Mouse (Mus musculus) heart, embryonic 11.5 days (tissue): ENCODE results near the gene Carmil3. TPM values are rescaled to one million over a fixed set of nuclear protein-coding genes. Genes with fewer than 3 reads are reported as not detected.

Source experiments
- ATAC-seq: fragments of 200-750 bp; cut with Nextera tagmentation; replicated peaks from 2 replicates; pipeline ENCODE4 v1.8.0; 2017; ENCODE audit warnings: moderate library complexity; ENCODE audit not compliant: insufficient number of reproducible peaks, low FRiP score, low TSS enrichment
- H3K27ac ChIP-seq: fragments of 300-500 bp; sonication (generic); 2 replicates; pipeline ENCODE4 v1.5.1; 2014; ENCODE audit warnings: mild to moderate bottlenecking, low read depth, low read length
- H3K27me3 ChIP-seq: fragments of 300-500 bp; sonication (generic); 2 replicates; pipeline ENCODE4 v1.6.1; 2014; ENCODE audit warnings: mild to moderate bottlenecking, low read length, mixed read lengths; ENCODE audit not compliant: control insufficient read depth, insufficient read depth
- H3K36me3 ChIP-seq: fragments of 300-500 bp; sonication (generic); 2 replicates; pipeline ENCODE4 v1.6.1; 2014; ENCODE audit warnings: mild to moderate bottlenecking, low read length, moderate library complexity, mixed read lengths; ENCODE audit not compliant: control insufficient read depth, insufficient read depth
- H3K4me1 ChIP-seq: fragments of 300-500 bp; sonication (generic); 2 replicates; pipeline ENCODE4 v1.6.1; 2014; ENCODE audit warnings: low read length; ENCODE audit not compliant: control insufficient read depth, insufficient read depth
- H3K4me2 ChIP-seq: fragments of 300-500 bp; sonication (generic); 2 replicates; pipeline ENCODE4 v1.6.1; 2014; ENCODE audit warnings: mild to moderate bottlenecking, moderate library complexity
- H3K4me3 ChIP-seq: fragments of 300-500 bp; sonication (generic); 2 replicates; pipeline ENCODE4 v1.5.1; 2014; ENCODE audit warnings: low read depth, low read length
- H3K9ac ChIP-seq: fragments of 300-500 bp; sonication (generic); 2 replicates; pipeline ENCODE4 v1.6.1; 2014; ENCODE audit warnings: mild to moderate bottlenecking, low read depth, low read length, moderate library complexity
- H3K9me3 ChIP-seq: fragments of 300-500 bp; sonication (generic); replicated peaks from 2 replicates; pipeline ENCODE4 v1.6.1; 2016; ENCODE audit warnings: low read length; ENCODE audit not compliant: control insufficient read depth
- WGBS: fragments of 180-500 bp; shearing (Covaris S2); extraction: QIAGEN DNeasy Blood & Tissue Kit; methylation state at CpG from one replicate; pipeline ENCODE4 v1.1.7; 2014; ENCODE audit not compliant: insufficient replicate concordance; 5-methylcytosine and 5-hydroxymethylcytosine counted together
- polyA plus RNA-seq: library from polyadenylated mRNA; unstranded; fragments of >200 nt; fragmentation: Nextera tagmentation; extraction: Ambion mirVana; gene quantifications from 2 replicates; pipeline ENCODE4 v1.2.1, GENCODE M21; 2014

Carmil3 gene
- polyA plus RNA-seq, 1 experiment from 2014 or later, result 2.2 TPM

- Histone ChIP-seq H3K4me2 (peak within 1 kb of the TSS; percentile 90), H3K27ac (peak within 1 kb of the TSS; percentile 87), H3K27me3 (no peaks in the 10 kb centered on the region), H3K9me3 (no peaks in the 10 kb centered on the region), H3K4me1 (peaks cover 12% of the 10 kb centered on the region), H3K9ac (peak within 1 kb of the TSS; percentile 85), H3K36me3 (peaks cover under 1% of the 10 kb centered on the region; the same call in 1 of the 2 replicates), H3K4me3 (peak within 1 kb of the TSS; percentile 74)
- peak; percentile 94 for ATAC-seq
- 0% methylated on average over 32 of the region's 32 CpGs for WGBS
Observed at GRCm38 (mm10) chr14:55540067-55540786, 49.8 kb downstream of the Carmil3 start, which contains the start of gene Pck2. Pck2 (plus strand) TSS chr14:55540266.

GRCm38 (mm10) chr14:55540787-55541321, 50.4 kb downstream of the Carmil3 start:
- no peak for ATAC-seq
- Histone ChIP-seq H3K27ac (peak overlapping the region; percentile 87), H3K9me3 (no peaks in the 10 kb centered on the region), H3K9ac (peak overlapping the region; percentile 85), H3K36me3 (peaks cover 4% of the 10 kb centered on the region; the same call in 1 of the 2 replicates), H3K4me3 (peak overlapping the region; percentile 74), H3K4me1 (peaks cover 12% of the 10 kb centered on the region), H3K27me3 (no peaks in the 10 kb centered on the region), H3K4me2 (peak overlapping the region; percentile 90)
- 3% methylated on average over 10 of the region's 10 CpGs for WGBS

- no peak for ATAC-seq
- WGBS, result 96% methylated on average over 12 of the region's 12 CpGs
- Histone ChIP-seq H3K27ac (no peak overlapping the region), H3K4me2 (no peak overlapping the region), H3K9me3 (no peaks in the 10 kb centered on the region), H3K27me3 (no peaks in the 10 kb centered on the region), H3K9ac (no peak overlapping the region), H3K4me1 (peaks cover 12% of the 10 kb centered on the region), H3K4me3 (no peak overlapping the region), H3K36me3 (peaks cover 4% of the 10 kb centered on the region; the same call in 1 of the 2 replicates)
Observed at GRCm38 (mm10) chr14:55542268-55542667, 51.8 kb downstream of the Carmil3 start.

- no peak for ATAC-seq
- Histone ChIP-seq H3K9ac (no peak overlapping the region), H3K27me3 (no peaks in the 10 kb centered on the region), H3K4me2 (no peak overlapping the region), H3K9me3 (no peaks in the 10 kb centered on the region), H3K36me3 (peaks cover 8% of the 10 kb centered on the region; the same call in 1 of the 2 replicates), H3K27ac (no peak overlapping the region), H3K4me3 (no peak overlapping the region), H3K4me1 (peaks cover 12% of the 10 kb centered on the region)
- WGBS, result 84% methylated on average over 9 of the region's 9 CpGs
Observed at GRCm38 (mm10) chr14:55544334-55544733, 53.9 kb downstream of the Carmil3 start.

GRCm38 (mm10) chr14:55550191-55550590, 59.7 kb downstream of the Carmil3 start:
- Histone ChIP-seq H3K9ac (no peak overlapping the region), H3K9me3 (no peaks in the 10 kb centered on the region), H3K4me3 (no peak overlapping the region), H3K4me2 (no peak overlapping the region), H3K27ac (no peak overlapping the region), H3K27me3 (no peaks in the 10 kb centered on the region), H3K36me3 (peaks cover 8% of the 10 kb centered on the region; the same call in 1 of the 2 replicates), H3K4me1 (no peaks in the 10 kb centered on the region)
- no peak for ATAC-seq
- WGBS, result 88% methylated on average over 6 of the region's 6 CpGs

GRCm38 (mm10) chr14:55551347-55551746, 60.9 kb downstream of the Carmil3 start:
- no peak for ATAC-seq
- no peak overlapping the region for H3K27ac ChIP-seq
- WGBS, result 67% methylated on average over 5 of the region's 5 CpGs

GRCm38 (mm10) chr14:55551794-55552193, 61.3 kb downstream of the Carmil3 start:
- no peak overlapping the region for H3K9ac ChIP-seq
- no peak overlapping the region for H3K4me2 ChIP-seq
- H3K36me3 ChIP-seq, result peaks cover 4% of the 10 kb centered on the region; the same call in 1 of the 2 replicates
- WGBS, result 82% methylated on average over 8 of the region's 8 CpGs
- H3K27me3 ChIP-seq, result no peaks in the 10 kb centered on the region
- no peak overlapping the region for H3K4me3 ChIP-seq
- H3K9me3 ChIP-seq, result no peaks in the 10 kb centered on the region
- ATAC-seq, result no peak
- no peaks in the 10 kb centered on the region for H3K4me1 ChIP-seq
- H3K27ac ChIP-seq, result no peak overlapping the region

More at GRCm38 (mm10) chr14:55551347-55551746, 60.9 kb downstream of the Carmil3 start:
- Histone ChIP-seq H3K4me3 (no peak overlapping the region), H3K9ac (no peak overlapping the region), H3K27me3 (no peaks in the 10 kb centered on the region), H3K4me1 (no peaks in the 10 kb centered on the region), H3K36me3 (peaks cover 4% of the 10 kb centered on the region; the same call in 1 of the 2 replicates), H3K9me3 (no peaks in the 10 kb centered on the region), H3K4me2 (no peak overlapping the region)

GRCm38 (mm10) chr14:55554635-55555034, 64.2 kb downstream of the Carmil3 start:
- H3K27me3 ChIP-seq, result no peaks in the 10 kb centered on the region
- no peaks in the 10 kb centered on the region for H3K9me3 ChIP-seq
- H3K4me1 ChIP-seq, result no peaks in the 10 kb centered on the region; the same call in 1 of the 2 replicates
- no peak overlapping the region for H3K4me2 ChIP-seq
- H3K4me3 ChIP-seq, result no peak overlapping the region
- no peak for ATAC-seq
- no peaks in the 10 kb centered on the region for H3K36me3 ChIP-seq
- H3K27ac ChIP-seq, result no peak overlapping the region
- no peak overlapping the region for H3K9ac ChIP-seq
